Mouse (Mus musculus) lung, adult 2 months (tissue): Measurements from ENCODE around the gene Wwox.

Source experiments
- CTCF ChIP-seq: fragments of 200-500 bp; IDR thresholded peaks from 2 replicates; pipeline ENCODE4 v1.5.1; 2011; ENCODE audit warnings: mild to moderate bottlenecking, low read length, control low read depth; ENCODE audit not compliant: insufficient read depth
- POLR2A ChIP-seq: fragments of 200-500 bp; IDR thresholded peaks from 2 replicates; pipeline ENCODE4 v1.6.1; 2011; ENCODE audit warnings: low read depth, mild to moderate bottlenecking, control low read depth, low read length, borderline replicate concordance; ENCODE audit errors: extremely low read depth

DNA sequence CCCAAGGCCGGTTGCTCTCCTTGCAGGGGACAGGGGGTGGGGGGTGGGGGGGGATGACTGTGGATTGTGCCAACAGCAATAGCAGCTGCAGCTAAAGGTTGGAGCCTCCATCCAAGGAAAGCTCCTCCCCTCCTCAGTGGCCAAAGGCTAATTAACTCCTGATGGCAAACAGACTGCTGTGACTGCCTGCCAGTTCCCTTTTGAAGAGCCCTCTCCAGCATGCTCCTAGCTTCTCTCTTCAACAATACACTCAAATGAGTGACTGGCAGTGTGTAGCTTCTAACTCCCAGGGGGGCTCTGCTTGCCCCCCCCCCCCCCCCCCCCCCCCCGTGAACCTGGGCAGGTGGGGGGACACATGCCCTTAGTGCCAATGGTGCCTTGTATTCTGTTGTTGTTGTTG, 747.4 kb downstream of the Wwox start:
- TF ChIP-seq POLR2A (no peak), CTCF (no peak)
